Mouse (Mus musculus) kidney, adult 9 months (tissue): ENCODE results near the gene Igfbp1.
"Not testable (repeated sequence)": the region's sequence is repeated elsewhere in the genome, so short reads cannot be mapped to it uniquely, and the experiment has no call there.

Experiments used
- DNase-seq: peaks from one replicate; pipeline ENCODE4 v3.0.0; 2022

Igfbp1 gene

DNA sequence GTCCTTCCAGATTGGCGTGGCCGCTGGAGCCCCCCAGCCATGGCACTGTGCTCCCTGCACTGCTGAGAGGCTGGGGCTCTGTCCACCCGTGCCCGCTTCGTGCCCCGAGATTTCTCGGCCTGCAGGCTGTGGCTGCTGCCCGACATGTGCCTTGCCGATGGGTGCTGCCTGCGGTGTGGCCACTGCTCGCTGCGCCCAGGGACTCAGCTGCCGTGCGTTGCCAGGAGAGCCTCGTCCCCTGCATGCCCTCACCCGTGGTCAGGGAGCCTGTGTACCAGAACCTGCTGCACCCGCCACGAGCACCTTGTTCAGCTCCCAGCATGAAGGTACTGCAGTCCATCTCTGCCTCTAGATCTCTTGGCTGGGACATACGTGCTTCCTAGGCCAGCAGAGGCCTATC, 424 bp downstream of the Igfbp1 start:
- peak; percentile 36 for DNase-seq

DNA sequence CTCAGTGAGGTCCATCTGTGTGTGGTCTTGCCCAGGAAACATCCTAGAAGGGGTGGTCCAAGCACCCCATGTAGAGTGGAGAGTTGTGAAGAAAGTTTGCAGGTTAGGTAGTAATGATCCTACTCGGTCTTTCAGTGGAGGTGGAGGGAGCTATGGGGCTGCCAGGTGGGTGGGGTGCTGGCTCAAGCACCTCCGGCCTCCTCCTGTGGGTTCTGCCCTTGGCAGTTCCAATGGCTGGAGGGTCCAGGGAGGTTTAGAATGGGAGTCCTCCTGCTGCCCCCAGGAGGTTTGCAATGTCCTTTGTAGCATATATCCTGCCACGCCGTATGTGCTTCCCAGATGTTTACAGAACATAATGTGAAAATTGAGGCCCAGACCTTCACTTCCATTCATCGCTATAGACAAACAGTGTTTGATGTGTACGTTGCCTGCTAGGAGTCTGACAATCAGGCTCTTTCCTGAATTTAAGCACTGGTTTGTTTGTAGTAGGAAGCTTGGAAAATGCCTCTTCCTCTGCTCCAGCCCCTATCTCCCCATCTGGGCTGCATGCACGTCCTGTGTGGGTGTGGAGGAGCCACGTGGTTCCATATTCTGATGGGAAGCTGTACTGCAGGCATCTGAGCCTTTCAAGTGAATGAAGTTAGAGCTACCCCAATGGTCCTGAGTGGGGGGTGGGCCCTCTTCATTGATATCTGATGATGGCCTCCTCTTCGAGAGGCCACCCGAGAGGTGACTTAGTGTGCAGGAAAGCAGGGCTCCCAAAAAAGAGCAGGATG, 1.1 kb downstream of the Igfbp1 start:
- no peak for DNase-seq

DNA sequence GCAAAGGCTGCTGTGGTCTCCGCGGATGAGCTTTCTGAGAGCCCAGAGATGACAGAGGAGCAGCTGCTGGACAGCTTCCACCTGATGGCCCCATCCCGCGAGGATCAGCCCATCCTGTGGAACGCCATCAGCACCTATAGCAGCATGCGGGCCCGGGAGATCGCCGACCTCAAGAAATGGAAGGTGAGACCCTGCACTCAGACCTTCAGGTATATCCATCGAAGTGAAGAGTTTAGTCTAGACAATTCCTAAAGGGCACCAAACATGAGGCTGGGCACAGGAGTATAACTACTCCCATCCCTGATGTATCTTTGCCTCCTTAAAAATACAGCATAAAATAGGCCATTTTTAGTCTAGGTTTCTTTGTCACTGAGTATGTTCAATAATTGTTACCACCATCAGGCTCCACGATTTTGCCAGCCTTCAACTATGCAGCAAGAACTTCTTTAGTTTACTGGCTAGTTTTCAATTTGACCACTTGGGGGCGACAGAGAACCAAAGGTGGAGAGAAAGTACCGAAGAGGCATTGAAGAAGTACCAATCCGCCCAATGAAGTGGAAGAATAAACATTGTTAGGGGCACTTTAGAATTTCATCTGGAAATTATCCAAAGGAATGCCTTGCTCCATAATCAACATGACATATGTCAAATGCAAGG, 2.3 kb downstream of the Igfbp1 start:
- DNase-seq = peak; percentile 58

DNA sequence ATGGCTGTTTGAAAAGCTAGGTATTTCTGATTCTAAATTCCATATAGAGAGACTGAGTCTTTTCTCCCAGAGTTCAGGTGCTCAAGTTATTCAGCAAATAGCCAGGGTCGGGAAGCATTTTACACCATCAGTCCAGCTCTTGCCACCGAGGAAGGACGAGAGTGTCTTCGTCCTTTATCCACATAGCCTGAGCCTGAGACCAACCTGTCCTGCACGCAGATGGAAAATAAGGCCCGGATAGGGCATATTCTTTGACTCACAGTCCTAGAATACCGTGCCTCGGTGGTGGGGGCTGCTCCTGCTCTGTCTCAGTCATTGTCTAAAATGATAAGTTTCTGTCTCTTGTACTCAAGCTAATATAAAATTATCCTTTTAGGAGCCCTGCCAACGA, 2.8 kb downstream of the Igfbp1 start:
- DNase-seq = no peak

DNA sequence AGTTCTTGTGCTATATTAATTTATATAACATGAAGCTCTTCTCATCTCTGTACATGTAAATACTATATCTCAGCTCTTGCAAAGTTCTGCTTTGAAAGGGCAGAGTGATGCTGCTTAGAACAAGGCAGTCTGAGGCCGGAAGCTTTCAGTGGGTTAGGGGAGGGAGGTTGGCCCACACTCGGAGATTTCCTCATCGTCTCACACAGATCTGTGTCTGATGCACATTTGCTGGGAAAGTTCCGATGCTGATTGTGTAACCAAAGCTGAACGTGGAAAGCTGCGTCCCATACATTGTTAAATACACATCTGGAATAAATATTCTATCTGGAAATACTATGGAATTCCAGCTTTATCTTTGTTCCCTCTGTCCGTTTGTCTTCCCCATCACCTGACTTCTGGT, 4.6 kb downstream of the Igfbp1 start:
- DNase-seq = no peak

DNA sequence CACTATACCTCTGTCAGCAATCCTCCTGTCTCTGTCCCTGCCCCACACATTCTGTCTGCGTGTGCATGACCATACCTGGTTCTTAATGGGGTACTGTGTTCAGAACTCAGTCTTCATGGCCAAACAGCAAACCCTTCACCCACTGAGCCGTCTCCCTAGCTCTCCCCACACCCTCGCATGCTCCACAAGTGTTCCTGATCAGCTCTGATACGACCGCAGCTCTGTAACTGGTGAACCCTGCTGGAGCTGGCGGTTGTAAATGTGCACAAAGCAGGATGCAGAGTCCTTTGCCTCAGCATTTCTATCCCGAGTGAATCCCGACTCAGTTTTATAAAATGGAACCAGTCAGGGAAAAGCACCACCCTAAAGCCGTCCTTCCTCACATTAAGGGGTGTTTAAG, 6.3 kb downstream of the Igfbp1 start:
- DNase-seq = no peak

DNA sequence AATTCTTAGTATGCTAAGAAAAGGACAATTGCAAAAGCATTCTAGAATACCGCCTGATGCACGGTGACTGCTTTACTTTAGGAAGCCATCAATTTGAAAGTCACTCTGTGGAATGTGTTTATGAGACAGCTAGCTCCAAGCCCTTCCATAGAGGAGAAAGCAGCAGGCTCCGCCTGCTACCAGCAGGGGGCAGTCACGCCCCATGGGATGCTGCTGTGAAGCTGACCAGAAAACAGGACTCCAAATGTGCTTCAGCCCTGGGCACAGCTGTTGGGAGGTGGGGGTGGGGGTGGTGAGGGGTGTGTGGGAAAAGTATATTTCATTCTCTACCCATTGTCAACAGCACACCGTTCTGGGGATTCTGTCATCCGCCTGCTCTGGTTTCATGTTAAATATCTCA, 12.8 kb downstream of the Igfbp1 start:
- DNase-seq = peak; percentile 81

DNA sequence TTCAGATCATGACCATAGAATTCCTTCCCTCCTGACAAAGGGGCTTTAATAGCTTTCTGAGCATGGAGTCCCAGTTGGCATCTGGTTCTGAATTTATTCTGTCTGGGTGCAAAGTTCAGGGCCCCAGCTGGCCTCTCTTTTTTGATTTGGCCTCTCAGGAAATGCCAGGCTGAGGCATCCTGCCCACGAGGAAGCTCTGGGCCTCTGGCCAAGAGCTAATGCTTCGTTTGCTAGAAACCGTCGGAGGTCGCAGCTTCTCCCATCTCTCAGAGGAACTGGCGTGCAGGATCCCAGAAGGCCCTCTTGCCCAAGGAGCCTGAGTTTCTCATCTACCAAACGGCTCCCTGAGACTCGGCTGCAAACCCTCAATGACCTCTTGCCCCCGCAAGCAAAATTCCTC, 13.6 kb downstream of the Igfbp1 start:
- peak; percentile 66 for DNase-seq

DNA sequence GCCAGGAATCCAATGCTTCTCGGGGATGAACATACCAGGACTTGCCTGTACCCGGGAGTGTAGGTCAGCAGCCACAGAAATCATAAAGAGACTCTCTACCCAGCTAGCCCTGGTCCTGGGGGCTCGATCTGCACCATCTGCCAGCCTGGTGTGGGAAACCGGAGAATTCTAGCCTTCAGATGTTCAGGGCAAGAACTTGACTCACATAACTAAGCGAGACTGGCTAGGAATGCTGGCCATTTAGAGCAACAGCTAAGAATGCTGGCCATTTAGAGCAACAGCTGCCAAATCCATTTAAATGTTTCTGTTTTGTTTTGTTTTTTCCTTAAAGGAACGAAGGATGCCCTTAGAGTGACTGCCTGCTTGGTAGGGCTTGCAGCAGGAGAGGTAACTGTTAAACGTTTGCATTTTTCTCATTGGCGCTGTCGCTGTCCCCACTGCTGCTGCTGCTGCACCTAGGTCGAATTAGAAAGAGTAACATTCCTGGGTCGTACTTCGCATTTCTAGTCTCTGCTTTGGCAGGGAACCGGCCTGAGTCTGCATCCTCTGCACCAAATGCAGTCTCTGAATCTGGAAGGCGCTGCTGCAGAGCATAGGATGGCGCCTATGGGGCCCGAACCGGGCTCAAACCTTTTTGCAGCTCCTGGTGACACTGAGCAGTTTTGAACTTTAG, 14.7 kb downstream of the Igfbp1 start:
- DNase-seq = no peak

DNA sequence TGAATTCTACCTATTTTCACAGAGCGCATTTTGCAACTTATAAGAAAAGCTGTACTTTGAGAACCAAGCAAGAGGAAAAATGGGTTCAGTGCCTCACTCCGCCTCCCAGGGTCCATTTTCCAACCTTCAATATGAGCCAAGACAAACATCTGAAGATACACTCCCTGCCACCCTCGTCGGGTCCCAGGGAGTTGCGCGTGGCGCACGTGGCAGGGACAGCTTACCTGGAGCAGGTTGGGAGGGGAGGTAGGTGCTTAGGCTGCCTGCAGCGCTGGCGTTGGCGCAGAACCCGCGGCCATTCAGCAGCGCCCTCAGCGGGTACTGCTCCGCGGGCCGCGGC, 15.5 kb downstream of the Igfbp1 start:
- no peak for DNase-seq

DNA sequence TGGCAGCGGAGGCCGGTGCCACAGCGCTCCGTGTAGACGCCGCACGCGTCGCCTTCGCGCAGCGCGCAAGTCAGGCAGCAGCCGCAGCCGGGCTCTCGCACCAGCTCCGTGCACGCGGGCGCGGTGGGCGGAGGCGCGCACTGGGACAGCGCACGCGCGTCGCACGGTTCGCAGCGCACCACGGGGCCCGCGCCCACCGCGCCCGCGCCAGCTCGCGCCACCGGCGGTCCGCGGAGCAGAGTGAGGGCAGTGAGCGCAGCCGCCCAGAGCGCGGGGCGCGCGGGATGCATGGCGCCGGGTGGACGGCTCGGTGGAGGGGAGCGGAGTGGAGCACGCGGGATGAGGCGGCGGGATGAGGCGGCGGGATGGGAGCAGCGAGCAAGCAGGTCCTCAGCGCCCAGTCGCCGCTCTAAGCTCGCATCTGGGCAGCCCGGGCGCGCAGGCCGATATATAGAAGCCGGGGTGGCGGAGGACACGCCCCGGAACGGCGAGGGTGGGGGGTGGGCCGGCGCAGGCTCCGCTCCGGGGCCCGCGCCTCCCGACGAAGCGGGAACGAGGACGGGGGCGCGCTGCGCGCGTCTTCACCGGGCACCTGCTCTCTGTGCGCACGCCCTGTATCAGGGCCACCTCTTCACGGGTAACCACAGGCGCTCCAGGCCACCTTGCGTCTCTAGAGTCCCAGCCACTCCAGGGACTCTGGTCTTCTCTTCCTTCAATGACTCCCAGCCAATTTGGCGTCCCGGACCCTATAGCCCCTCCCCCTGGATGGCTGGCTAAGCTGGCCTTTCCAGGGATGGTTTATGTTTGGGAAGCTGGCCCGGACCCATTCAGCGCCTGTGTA, 16.1 kb downstream of the Igfbp1 start, which contains the start of gene Igfbp3:
Gene Igfbp3 (minus strand): TSS at position 423 of the 841 bp plus-strand sequence.
- no peak for DNase-seq

DNA sequence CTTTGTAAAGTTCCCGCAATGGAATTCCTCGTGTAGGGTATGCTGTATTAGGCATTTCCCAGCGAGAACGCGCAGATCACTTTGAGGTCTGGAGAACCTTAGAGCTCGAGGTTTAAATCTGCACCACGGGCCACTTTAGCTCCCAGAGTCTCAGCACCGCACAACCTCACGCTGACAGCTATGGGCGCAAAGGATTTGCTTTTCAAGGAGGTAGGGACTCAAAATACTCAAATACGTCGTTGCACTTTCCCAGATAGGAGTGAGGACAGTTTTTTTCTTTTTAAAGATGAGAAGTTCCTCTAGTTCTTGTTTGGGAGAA, 16.7 kb downstream of the Igfbp1 start:
- DNase-seq = no peak

DNA sequence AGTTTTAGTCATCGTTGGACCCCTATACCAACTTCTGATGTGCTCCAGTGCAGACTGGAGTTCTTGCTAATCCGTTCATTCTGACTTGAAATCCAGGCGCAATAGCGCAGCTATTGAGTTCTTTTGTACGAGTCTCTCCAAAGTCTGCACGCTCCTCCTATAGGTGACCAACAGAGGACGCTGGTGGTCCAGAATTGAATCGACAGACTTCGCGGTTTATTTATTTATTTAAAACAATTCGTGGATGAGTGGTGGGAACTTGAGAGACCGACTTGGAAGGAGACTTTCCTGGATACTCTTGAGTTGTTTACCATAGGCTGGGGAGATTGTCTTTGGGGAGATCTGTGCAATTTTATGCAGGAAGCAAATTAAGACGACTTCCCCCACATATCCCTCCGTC, 17.2 kb downstream of the Igfbp1 start:
- DNase-seq = peak; percentile 62

DNA sequence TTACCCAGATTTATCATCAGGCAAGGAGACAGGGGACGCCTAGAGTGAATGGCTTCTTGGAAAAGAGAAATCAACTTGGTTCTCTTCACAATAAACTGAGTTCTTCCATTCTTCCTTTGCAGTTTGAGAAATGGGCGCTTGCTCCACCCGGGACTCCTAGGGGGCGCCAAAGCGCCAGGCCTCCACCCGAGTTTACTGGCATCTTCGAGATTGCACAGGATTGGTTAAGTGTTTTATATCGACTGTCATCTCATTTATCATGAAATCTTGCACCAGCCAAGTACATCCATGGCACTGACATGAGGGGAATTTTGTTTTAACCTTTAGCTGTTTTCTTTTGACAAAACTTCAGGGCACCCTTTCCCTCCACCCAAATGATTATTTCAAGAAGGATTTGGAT, 18.1 kb downstream of the Igfbp1 start:
- peak; percentile 71 for DNase-seq

DNA sequence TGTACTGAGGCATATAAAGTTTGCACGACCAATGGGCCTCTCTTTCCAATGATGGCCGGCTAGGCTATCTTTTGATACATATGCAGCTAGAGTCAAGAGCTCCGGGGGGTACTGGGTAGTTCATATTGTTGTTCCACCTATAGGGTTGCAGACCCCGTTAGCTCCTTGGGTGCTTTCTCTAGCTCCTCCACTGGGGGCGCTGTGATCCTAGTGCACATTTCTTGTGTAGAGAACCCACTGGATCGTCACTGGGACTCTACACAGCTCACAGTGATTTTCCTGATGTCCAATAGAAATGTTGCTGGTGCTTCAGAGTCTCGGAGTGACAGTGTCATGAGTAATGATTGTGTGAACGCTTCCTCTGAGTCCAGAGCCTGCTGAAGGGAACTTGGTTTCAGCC, 24.2 kb downstream of the Igfbp1 start:
- DNase-seq = not testable (repeated sequence)

DNA sequence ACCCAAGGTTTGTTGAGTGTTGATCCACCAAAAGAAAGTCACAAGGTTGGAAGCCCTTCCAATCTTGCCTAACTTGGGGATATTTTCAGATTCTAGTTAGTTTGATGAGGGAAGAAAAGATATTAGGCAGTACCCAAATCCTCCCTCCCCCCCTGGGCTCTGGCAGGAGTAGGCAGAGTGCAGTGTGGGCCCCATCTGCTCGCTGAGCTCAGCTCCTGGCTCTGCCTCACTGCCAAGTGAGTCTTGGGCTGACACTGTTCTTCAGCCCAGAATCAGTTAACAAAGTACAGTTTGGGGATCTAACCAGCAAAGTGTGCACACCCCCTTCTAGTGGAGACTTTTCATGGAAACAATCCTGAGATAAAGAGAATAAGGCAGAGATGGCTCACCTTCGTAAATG, 28.6 kb downstream of the Igfbp1 start:
- DNase-seq = no peak

DNA sequence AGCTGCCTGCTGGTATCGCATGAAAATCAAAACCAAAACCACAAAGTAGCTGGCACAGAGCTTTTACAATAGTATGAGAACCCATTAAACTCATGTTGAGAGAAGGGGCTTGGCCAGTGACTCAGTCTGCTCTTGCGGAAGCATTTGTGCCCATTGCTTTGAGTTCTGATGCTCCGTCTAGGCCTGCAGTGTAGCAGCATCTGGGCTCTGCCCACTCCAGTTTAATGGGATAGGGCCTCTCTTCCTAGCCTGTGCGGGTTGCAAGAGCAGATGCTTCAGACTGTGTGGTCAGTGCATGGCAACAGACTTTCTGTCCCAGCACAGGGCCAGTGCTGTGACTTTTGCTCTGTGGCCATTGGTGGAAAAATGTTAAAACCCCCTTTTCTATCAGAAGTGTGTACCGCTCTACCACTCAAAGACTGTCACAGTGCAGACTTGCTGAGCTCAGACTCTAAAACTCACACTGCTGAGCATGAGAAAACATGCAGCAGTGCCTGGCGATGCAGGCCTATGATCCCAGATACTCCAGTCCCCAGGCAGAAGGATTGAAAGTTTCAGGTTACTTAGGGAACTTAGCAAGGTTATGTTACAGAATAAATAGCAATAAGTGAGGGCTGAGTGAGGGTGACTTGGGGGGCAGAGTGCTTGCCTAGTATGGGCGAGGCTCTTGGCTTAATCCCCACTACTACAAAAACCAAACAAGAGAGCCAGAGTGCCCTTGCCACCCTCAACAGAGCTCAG, 29.4 kb downstream of the Igfbp1 start:
- DNase-seq = no peak

DNA sequence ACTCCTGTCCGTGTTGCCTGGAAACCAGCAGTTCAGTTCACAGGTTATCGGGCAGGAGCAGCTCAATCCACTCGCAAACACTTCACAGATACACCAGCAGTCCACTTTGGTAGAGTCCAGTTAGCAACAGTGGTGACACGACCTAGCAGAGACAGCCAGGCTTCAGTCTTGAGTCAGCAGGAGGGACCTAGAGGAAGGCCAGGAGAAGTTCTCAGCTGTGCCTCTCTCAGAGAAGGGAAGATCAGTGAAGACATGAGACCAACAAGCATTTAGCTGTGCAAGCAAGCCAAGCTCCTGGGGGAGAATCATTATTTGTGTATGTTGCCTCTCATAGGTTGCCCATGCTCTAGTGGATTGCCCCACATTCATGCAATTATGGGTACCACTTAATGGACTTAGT, 30.5 kb downstream of the Igfbp1 start:
- no peak for DNase-seq

DNA sequence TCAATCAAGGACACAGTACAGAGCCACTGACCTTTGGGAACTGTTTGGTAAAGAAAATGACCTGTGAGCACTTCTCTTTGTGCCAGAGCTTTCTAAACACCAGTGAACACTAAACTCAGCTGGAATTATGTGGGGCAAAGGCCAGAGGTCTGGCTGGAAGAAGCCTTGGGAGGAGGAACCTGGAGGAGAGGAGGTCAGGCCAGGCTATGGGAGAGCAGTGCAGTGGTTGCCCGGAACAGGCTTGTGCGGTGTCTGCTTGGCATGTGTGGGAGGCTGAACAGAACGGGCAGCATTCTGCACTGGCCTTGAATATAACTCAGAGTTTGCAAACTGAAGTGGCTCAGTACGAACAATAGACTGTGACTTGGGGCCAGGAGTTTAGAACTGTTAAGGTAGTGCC, 32.4 kb downstream of the Igfbp1 start:
- peak; percentile 76 for DNase-seq

DNA sequence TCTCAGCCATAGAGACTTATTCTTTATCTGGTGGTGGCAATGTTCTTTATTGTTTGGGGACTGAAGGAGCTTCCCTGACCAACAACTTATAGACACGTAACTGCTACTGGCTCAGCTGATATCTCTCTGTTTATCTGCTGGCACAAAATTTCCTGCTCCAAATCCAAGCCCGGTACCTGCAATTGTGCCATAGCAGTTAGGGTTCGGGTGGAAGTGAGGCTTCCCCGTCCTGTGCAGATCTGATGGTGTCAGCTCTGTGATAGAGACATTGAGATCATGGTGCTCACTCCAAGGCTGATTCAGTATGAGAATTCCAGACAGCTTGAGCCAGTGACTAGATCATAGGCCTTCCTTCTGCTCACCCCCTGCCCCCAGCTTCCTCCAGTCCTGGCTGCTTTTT, 34.4 kb downstream of the Igfbp1 start:
- no peak for DNase-seq

DNA sequence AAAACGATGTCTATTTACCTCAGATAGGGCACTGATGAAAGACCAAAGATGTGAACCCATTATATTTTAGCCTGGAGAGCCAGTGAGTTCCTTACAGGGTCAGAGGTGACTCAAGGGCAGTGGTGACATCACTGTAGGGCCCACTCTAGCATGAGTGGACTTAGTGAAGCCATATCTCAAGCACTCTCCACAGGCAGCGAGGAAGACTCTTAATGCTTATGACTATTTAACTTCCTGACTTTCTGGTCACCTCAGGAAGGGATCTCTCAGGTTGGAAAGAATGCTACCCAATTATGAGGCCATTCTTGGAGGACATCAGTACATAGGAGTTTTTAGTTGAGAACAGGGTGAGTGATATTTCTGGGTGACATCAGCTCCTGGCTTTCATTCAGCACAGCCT, 35.8 kb downstream of the Igfbp1 start:
- DNase-seq = no peak

DNA sequence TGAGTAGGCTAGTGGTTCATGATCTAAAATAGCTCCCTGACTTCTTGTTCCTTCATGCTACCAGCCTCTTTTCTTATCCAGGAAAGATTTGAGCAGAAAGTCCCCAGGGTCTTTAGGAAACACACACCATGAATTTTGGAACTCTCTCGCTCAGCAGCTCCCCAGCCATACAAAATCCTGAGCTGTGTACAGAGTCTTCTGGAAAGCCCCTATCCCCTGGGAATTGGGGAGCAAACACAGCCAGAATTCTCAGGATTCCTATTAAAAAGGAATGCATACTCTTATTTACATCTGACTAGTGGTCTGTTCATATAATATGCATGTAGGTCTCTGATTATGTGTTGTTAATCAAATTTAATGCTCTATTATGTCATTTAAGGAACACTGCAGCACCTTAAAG, 36.9 kb downstream of the Igfbp1 start:
- DNase-seq = no peak
